Mouse (Mus musculus): ENCODE results near the gene Arl14ep. TPM values are rescaled to one million over a fixed set of nuclear protein-coding genes. Genes with fewer than 3 reads are reported as not detected.

Arl14ep gene
- polyA plus RNA-seq, 1 experiment, result 28.6 TPM

DNA sequence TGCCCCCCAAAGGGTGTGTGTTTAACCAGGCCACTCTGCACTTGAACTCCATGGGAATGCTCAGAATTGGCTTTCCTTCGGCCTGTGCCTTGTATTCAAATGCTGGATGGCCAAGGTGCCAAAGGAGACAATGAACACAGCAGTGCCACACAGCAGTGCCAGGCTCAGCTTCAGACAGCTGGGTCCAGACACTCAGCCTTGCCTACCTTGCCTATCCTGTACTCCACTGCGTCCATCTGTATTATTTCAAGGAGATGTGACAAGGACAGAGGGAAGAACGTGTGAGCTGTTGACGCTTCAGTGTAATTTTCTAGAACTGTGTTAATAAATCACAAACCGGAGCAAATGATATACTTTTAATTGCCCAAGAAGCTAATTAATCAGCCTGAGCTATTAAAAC is 14.8 kb downstream of the Arl14ep start:
- Histone ChIP-seq H3K4me1 (ENCODE audit: control insufficient read depth, insufficient read depth, low read length) (no peaks in the 10 kb centered on the region), H3K27ac (ENCODE audit: insufficient read depth, low read depth, low read length) (no peak overlapping the region), H3K4me3 (ENCODE audit: insufficient read depth, low read length) (no peak overlapping the region)
- TF ChIP-seq CTCF (IDR thresholded peaks at IDR 0.05; ENCODE audit: low read depth, low read length), result no peak
- no peak for TF ChIP-seq POLR2A (IDR thresholded peaks at IDR 0.05; ENCODE audit: borderline replicate concordance, low read depth, low read length)

DNA sequence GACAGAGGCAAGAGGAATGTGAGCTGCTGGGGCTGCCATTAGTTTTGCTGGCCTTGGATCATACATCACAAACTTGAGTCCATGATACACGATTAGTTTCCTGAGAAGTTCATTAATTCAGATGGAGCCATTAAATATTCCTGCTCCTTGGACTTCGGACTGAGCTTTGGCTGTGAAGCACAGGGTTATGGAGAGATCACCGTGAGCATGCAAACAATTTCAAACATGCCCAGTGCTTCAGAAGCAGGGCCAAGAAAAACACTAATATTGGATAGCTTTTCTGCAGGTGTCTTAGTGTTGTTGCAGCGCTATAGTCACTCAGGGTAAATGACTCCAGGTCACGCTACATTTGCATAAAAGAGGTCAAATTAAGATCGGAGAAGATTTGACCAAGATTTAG is 15.3 kb downstream of the Arl14ep start:
- Histone ChIP-seq H3K4me3 (ENCODE audit: insufficient read depth, low read length) (no peak overlapping the region), H3K4me1 (ENCODE audit: control insufficient read depth, insufficient read depth, low read length) (no peaks in the 10 kb centered on the region), H3K27ac (ENCODE audit: insufficient read depth, low read depth, low read length) (no peak overlapping the region)
- TF ChIP-seq POLR2A (IDR thresholded peaks at IDR 0.05; ENCODE audit: borderline replicate concordance, low read depth, low read length) (no peak), CTCF (IDR thresholded peaks at IDR 0.05; ENCODE audit: low read depth, low read length) (no peak)

DNA sequence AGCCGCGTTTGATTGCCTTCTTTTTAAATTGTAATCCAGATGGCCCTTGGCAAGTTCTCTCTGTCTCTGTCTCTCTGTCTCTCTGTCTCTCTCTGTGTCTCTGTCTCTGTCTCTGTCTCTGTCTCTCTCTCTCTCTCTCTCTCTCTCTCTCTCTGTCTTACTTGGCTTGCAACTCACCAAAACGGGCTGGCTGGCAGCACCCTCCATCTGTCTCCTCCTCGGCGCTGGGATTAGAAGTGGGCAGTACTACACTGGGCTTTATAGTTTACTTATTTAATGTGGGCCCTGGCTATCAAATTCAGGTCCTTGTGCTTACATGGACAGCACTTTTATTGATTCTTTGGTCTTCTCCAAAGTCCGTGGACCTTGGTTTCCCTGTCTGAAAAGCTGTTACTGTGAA is 18.1 kb downstream of the Arl14ep start:
- TF ChIP-seq POLR2A (IDR thresholded peaks at IDR 0.05; ENCODE audit: borderline replicate concordance, low read depth, low read length) (no peak), CTCF (IDR thresholded peaks at IDR 0.05; ENCODE audit: low read depth, low read length) (no peak)
- no peak overlapping the region for H3K4me3 ChIP-seq (ENCODE audit: insufficient read depth, low read length)
- H3K27ac ChIP-seq (ENCODE audit: insufficient read depth, low read depth, low read length), result no peak overlapping the region
- no peaks in the 10 kb centered on the region for H3K4me1 ChIP-seq (ENCODE audit: control insufficient read depth, insufficient read depth, low read length)

DNA sequence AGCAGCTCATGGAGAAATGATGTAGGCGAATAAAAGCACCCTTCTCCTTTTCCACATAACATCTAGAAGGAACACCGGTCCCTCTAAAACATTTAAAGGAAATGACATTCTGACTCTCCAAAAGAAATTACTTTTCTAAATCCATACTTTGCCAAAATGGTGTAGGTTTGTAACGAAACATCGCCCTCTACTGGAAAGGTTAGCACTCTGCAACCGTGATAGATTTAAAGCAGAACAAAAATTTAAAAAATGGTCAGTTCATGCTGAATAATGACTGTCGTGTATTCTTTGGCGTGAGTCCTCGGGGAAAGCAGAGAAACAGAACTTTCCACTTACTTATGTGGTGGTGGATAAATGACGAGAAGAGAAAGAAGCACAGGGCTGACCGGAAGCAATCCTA is 18.6 kb downstream of the Arl14ep start:
- Histone ChIP-seq H3K27ac (ENCODE audit: insufficient read depth, low read depth, low read length) (no peak overlapping the region), H3K4me1 (ENCODE audit: control insufficient read depth, insufficient read depth, low read length) (no peaks in the 10 kb centered on the region), H3K4me3 (ENCODE audit: insufficient read depth, low read length) (no peak overlapping the region)
- TF ChIP-seq CTCF (IDR thresholded peaks at IDR 0.05; ENCODE audit: low read depth, low read length) (no peak), POLR2A (IDR thresholded peaks at IDR 0.05; ENCODE audit: borderline replicate concordance, low read depth, low read length) (no peak)

DNA sequence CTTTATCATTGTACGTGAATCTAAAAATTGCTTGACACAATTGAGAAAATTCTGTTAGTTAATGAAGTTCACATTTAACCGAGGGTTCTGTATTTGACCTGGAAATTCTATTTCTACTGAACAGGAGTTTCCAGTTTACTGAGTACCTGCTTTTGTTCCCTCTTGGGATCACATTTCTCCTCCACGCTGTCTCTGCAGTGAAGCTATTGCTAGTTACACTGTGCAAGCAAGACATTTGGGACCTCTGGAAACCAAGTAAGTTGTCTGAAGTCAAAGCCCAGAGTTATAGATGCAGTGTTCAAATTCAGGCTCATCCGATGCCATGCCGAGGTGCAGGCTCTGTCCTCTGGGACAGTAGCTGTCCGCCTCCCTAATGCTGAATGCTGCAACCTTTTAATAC is 19.2 kb downstream of the Arl14ep start:
- TF ChIP-seq POLR2A (IDR thresholded peaks at IDR 0.05; ENCODE audit: borderline replicate concordance, low read depth, low read length), result no peak
- Histone ChIP-seq H3K27ac (ENCODE audit: insufficient read depth, low read depth, low read length) (no peak overlapping the region), H3K4me3 (ENCODE audit: insufficient read depth, low read length) (no peak overlapping the region)

DNA sequence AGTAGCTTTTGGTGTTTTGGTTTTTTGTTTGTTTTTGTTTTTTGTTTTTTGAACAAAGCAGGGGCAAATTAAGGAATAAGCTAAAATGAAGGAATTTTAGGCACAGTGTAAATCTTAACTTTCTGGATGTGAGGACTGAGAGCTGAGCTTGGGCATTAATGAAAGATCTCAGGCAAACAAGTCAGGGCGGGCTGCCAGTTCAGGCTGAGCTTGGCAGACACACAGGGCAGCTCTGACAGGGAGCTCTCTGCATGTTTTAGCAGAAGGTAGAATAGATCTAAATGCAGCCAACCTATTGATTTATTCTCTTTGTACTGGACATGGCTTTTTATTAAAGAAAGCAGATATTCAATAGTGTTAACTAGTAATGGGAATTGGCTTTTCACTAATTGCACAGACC is 31.8 kb downstream of the Arl14ep start:
- Histone ChIP-seq H3K4me1 (ENCODE audit: control insufficient read depth, insufficient read depth, low read length) (no peaks in the 10 kb centered on the region), H3K27ac (ENCODE audit: insufficient read depth, low read depth, low read length) (no peak overlapping the region), H3K4me3 (ENCODE audit: insufficient read depth, low read length) (no peak overlapping the region)
- TF ChIP-seq POLR2A (IDR thresholded peaks at IDR 0.05; ENCODE audit: borderline replicate concordance, low read depth, low read length) (no peak), CTCF (IDR thresholded peaks at IDR 0.05; ENCODE audit: low read depth, low read length) (no peak)

More for the DNA sequence above, 19.2 kb downstream of the Arl14ep start:
- H3K4me1 ChIP-seq (ENCODE audit: control insufficient read depth, insufficient read depth, low read length), result no peaks in the 10 kb centered on the region

DNA sequence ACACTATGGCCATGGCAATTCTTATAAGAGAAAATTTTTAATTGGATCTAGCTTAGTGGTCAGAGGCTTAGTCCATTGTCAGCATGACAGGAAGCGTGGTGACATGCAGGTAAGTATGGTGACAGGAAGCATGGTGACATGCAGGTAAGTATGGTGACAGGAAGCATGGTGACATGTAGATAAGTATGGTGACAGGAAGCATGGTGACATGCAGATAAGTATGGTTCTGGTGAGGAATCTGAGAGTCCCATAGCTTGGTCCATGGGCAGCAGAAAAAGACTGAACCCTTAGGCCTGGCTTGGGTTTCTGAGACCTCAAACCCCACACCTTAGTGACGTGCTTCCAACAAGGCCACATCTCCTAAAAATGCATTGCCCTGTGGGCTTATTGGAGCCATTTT is 38.5 kb downstream of the Arl14ep start:
- TF ChIP-seq CTCF (IDR thresholded peaks at IDR 0.05; ENCODE audit: low read depth, low read length) (no peak), POLR2A (IDR thresholded peaks at IDR 0.05; ENCODE audit: borderline replicate concordance, low read depth, low read length) (no peak)
- Histone ChIP-seq H3K4me1 (ENCODE audit: control insufficient read depth, insufficient read depth, low read length) (no peaks in the 10 kb centered on the region), H3K4me3 (ENCODE audit: insufficient read depth, low read length) (no peak overlapping the region), H3K27ac (ENCODE audit: insufficient read depth, low read depth, low read length) (no peak overlapping the region)

DNA sequence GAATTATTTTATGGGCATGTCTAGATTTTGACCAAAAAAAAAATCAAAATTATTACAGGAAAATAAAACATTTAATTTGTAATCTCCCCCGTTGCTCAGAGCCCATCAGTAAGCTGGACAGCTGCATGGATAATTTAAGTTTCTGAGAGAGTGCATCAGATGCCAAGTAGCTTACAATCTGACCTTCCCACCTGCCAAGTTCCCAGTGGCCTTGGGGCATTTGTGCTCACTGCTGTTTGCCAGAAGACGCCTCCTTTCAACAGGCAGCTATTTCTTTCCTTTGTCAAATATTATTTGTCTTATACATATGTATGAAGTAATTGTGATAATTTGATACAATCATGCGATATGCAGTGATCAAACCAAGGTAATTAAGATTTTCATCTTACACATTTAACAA is 44.3 kb downstream of the Arl14ep start:
- H3K4me1 ChIP-seq (ENCODE audit: control insufficient read depth, insufficient read depth, low read length), result no peaks in the 10 kb centered on the region

More for the DNA sequence above, 44.3 kb downstream of the Arl14ep start:
- H3K27ac ChIP-seq (ENCODE audit: insufficient read depth, low read depth, low read length), result no peak overlapping the region
- TF ChIP-seq POLR2A (IDR thresholded peaks at IDR 0.05; ENCODE audit: borderline replicate concordance, low read depth, low read length) (no peak), CTCF (IDR thresholded peaks at IDR 0.05; ENCODE audit: low read depth, low read length) (no peak)
- no peak overlapping the region for H3K4me3 ChIP-seq (ENCODE audit: insufficient read depth, low read length)

Other genes starting within 250 kb of the Arl14ep start
- gene Fshb, start 85.2 kb upstream of the Arl14ep start, polyA plus RNA-seq (2012; ENCODE audit: insufficient read depth, insufficient read length, missing spikeins), result not detected in 2 replicates

Measured in bone marrow macrophage, adult 2 months (primary cell).